Mouse (Mus musculus): ENCODE data around the gene Hrasls5. TPM values are rescaled to one million over a fixed set of nuclear protein-coding genes. Genes with fewer than 3 reads are reported as not detected.

The Hrasls5 gene
- polyA plus RNA-seq, 1 experiment from 2014 or later = not detected

- WGBS = 42% methylated on average over 5 of the region's 5 CpGs
- Histone ChIP-seq H3K27me3 (ENCODE audit: control insufficient read depth, insufficient read depth, low read length) (no peaks in the 10 kb centered on the region), H3K9me3 (replicated peaks; ENCODE audit: control insufficient read depth, low read length) (no peaks in the 10 kb centered on the region), H3K9ac (ENCODE audit: low read length) (no peak overlapping the region), H3K4me2 (ENCODE audit: low read depth, low read length) (no peak overlapping the region), H3K4me3 (ENCODE audit: low read length) (no peak overlapping the region), H3K36me3 (ENCODE audit: control insufficient read depth, insufficient read depth) (peaks cover 9% of the 10 kb centered on the region), H3K4me1 (ENCODE audit: control insufficient read depth, insufficient read depth, low read length) (peaks cover 22% of the 10 kb centered on the region), H3K27ac (ENCODE audit: low read length) (no peak overlapping the region)
- ATAC-seq (replicated peaks; ENCODE audit: extremely low read depth, insufficient read depth, low FRiP score) = no peak
Observed at GRCm38 (mm10) chr19:7581042-7581441, 31.3 kb upstream of the Hrasls5 start.

GRCm38 (mm10) chr19:7583101-7583500 is 29.2 kb upstream of the Hrasls5 start:
- Histone ChIP-seq H3K9ac (ENCODE audit: low read length) (no peak overlapping the region), H3K36me3 (ENCODE audit: control insufficient read depth, insufficient read depth) (peaks cover 12% of the 10 kb centered on the region), H3K9me3 (replicated peaks; ENCODE audit: control insufficient read depth, low read length) (0 out of 2 replicates have a peak, but pooled peaks cover under 1% of the 10 kb centered on the region), H3K27ac (ENCODE audit: low read length) (peak overlapping the region; percentile 8; the same call in 1 of the 2 replicates), H3K27me3 (ENCODE audit: control insufficient read depth, insufficient read depth, low read length) (no peaks in the 10 kb centered on the region), H3K4me1 (ENCODE audit: control insufficient read depth, insufficient read depth, low read length) (peaks cover 22% of the 10 kb centered on the region), H3K4me3 (ENCODE audit: low read length) (no peak overlapping the region), H3K4me2 (ENCODE audit: low read depth, low read length) (no peak overlapping the region)
- peak; percentile 51 for ATAC-seq (replicated peaks; ENCODE audit: extremely low read depth, insufficient read depth, low FRiP score)
- WGBS = 29% methylated on average over 7 of the region's 7 CpGs

GRCm38 (mm10) chr19:7583599-7583998 is 28.7 kb upstream of the Hrasls5 start:
- Histone ChIP-seq H3K27me3 (ENCODE audit: control insufficient read depth, insufficient read depth, low read length) (no peaks in the 10 kb centered on the region), H3K4me3 (ENCODE audit: low read length) (no peak overlapping the region), H3K27ac (ENCODE audit: low read length) (no peak overlapping the region), H3K4me1 (ENCODE audit: control insufficient read depth, insufficient read depth, low read length) (peaks cover 22% of the 10 kb centered on the region), H3K36me3 (ENCODE audit: control insufficient read depth, insufficient read depth) (peaks cover 14% of the 10 kb centered on the region), H3K9me3 (replicated peaks; ENCODE audit: control insufficient read depth, low read length) (0 out of 2 replicates have a peak, but pooled peaks cover 2% of the 10 kb centered on the region), H3K4me2 (ENCODE audit: low read depth, low read length) (no peak overlapping the region), H3K9ac (ENCODE audit: low read length) (no peak overlapping the region)
- ATAC-seq (replicated peaks; ENCODE audit: extremely low read depth, insufficient read depth, low FRiP score) = no peak
- 79% methylated on average over 3 of the region's 3 CpGs for WGBS

GRCm38 (mm10) chr19:7585279-7585678 is 27.1 kb upstream of the Hrasls5 start:
- no peak overlapping the region for H3K4me2 ChIP-seq (ENCODE audit: low read depth, low read length)
- ATAC-seq (replicated peaks; ENCODE audit: extremely low read depth, insufficient read depth, low FRiP score) = peak; percentile 25; the same call in 1 of the 2 replicates
- H3K4me3 ChIP-seq (ENCODE audit: low read length) = no peak overlapping the region
- no peak overlapping the region for H3K9ac ChIP-seq (ENCODE audit: low read length)
- H3K27me3 ChIP-seq (ENCODE audit: control insufficient read depth, insufficient read depth, low read length) = no peaks in the 10 kb centered on the region
- WGBS = 75% methylated on average over 8 of the region's 8 CpGs
- H3K27ac ChIP-seq (ENCODE audit: low read length) = peak overlapping the region; percentile 69
- H3K36me3 ChIP-seq (ENCODE audit: control insufficient read depth, insufficient read depth) = peaks cover 8% of the 10 kb centered on the region
- 0 out of 2 replicates have a peak, but pooled peaks cover 4% of the 10 kb centered on the region for H3K9me3 ChIP-seq (replicated peaks; ENCODE audit: control insufficient read depth, low read length)
- H3K4me1 ChIP-seq (ENCODE audit: control insufficient read depth, insufficient read depth, low read length) = peaks cover 24% of the 10 kb centered on the region

GRCm38 (mm10) chr19:7585764-7586163 is 26.6 kb upstream of the Hrasls5 start:
- Histone ChIP-seq H3K4me3 (ENCODE audit: low read length) (no peak overlapping the region), H3K4me1 (ENCODE audit: control insufficient read depth, insufficient read depth, low read length) (peaks cover 22% of the 10 kb centered on the region), H3K9ac (ENCODE audit: low read length) (no peak overlapping the region), H3K36me3 (ENCODE audit: control insufficient read depth, insufficient read depth) (peaks cover 8% of the 10 kb centered on the region), H3K4me2 (ENCODE audit: low read depth, low read length) (no peak overlapping the region), H3K9me3 (replicated peaks; ENCODE audit: control insufficient read depth, low read length) (0 out of 2 replicates have a peak, but pooled peaks cover 5% of the 10 kb centered on the region), H3K27me3 (ENCODE audit: control insufficient read depth, insufficient read depth, low read length) (no peaks in the 10 kb centered on the region), H3K27ac (ENCODE audit: low read length) (peak overlapping the region; percentile 69)
- ATAC-seq (replicated peaks; ENCODE audit: extremely low read depth, insufficient read depth, low FRiP score) = no peak
- 59% methylated on average over 6 of the region's 6 CpGs for WGBS

GRCm38 (mm10) chr19:7590795-7591194 is 21.5 kb upstream of the Hrasls5 start:
- Histone ChIP-seq H3K36me3 (ENCODE audit: control insufficient read depth, insufficient read depth) (peaks cover 6% of the 10 kb centered on the region), H3K9ac (ENCODE audit: low read length) (no peak overlapping the region), H3K27ac (ENCODE audit: low read length) (no peak overlapping the region), H3K4me2 (ENCODE audit: low read depth, low read length) (no peak overlapping the region), H3K4me1 (ENCODE audit: control insufficient read depth, insufficient read depth, low read length) (peaks cover 7% of the 10 kb centered on the region), H3K4me3 (ENCODE audit: low read length) (no peak overlapping the region), H3K9me3 (replicated peaks; ENCODE audit: control insufficient read depth, low read length) (0 out of 2 replicates have a peak, but pooled peaks cover 5% of the 10 kb centered on the region), H3K27me3 (ENCODE audit: control insufficient read depth, insufficient read depth, low read length) (no peaks in the 10 kb centered on the region)
- ATAC-seq (replicated peaks; ENCODE audit: extremely low read depth, insufficient read depth, low FRiP score) = no peak

GRCm38 (mm10) chr19:7592018-7592417 is 20.3 kb upstream of the Hrasls5 start:
- H3K27ac ChIP-seq (ENCODE audit: low read length) = peak overlapping the region; percentile 66
- H3K9me3 ChIP-seq (replicated peaks; ENCODE audit: control insufficient read depth, low read length) = 0 out of 2 replicates have a peak, but pooled peaks cover 5% of the 10 kb centered on the region
- no peak overlapping the region for H3K4me3 ChIP-seq (ENCODE audit: low read length)
- 21% methylated on average over 3 of the region's 3 CpGs for WGBS
- H3K27me3 ChIP-seq (ENCODE audit: control insufficient read depth, insufficient read depth, low read length) = no peaks in the 10 kb centered on the region
- peak; percentile 72 for ATAC-seq (replicated peaks; ENCODE audit: extremely low read depth, insufficient read depth, low FRiP score)
- H3K9ac ChIP-seq (ENCODE audit: low read length) = no peak overlapping the region
- peaks cover 6% of the 10 kb centered on the region for H3K4me1 ChIP-seq (ENCODE audit: control insufficient read depth, insufficient read depth, low read length)
- H3K36me3 ChIP-seq (ENCODE audit: control insufficient read depth, insufficient read depth) = peaks cover 2% of the 10 kb centered on the region; the same call in 1 of the 2 replicates
- no peak overlapping the region for H3K4me2 ChIP-seq (ENCODE audit: low read depth, low read length)

GRCm38 (mm10) chr19:7595534-7595933 is 16.8 kb upstream of the Hrasls5 start:
- Histone ChIP-seq H3K9me3 (replicated peaks; ENCODE audit: control insufficient read depth, low read length) (no peaks in the 10 kb centered on the region), H3K27me3 (ENCODE audit: control insufficient read depth, insufficient read depth, low read length) (no peaks in the 10 kb centered on the region), H3K4me1 (ENCODE audit: control insufficient read depth, insufficient read depth, low read length) (peaks cover 4% of the 10 kb centered on the region), H3K36me3 (ENCODE audit: control insufficient read depth, insufficient read depth) (no peaks in the 10 kb centered on the region), H3K4me3 (ENCODE audit: low read length) (no peak overlapping the region), H3K27ac (ENCODE audit: low read length) (no peak overlapping the region), H3K9ac (ENCODE audit: low read length) (no peak overlapping the region), H3K4me2 (ENCODE audit: low read depth, low read length) (no peak overlapping the region)
- no peak for ATAC-seq (replicated peaks; ENCODE audit: extremely low read depth, insufficient read depth, low FRiP score)
- 7% methylated on average over 2 of the region's 2 CpGs for WGBS

GRCm38 (mm10) chr19:7598481-7598880 is 13.9 kb upstream of the Hrasls5 start:
- Histone ChIP-seq H3K27ac (ENCODE audit: low read length) (no peak overlapping the region), H3K9me3 (replicated peaks; ENCODE audit: control insufficient read depth, low read length) (no peaks in the 10 kb centered on the region), H3K4me2 (ENCODE audit: low read depth, low read length) (no peak overlapping the region), H3K9ac (ENCODE audit: low read length) (no peak overlapping the region), H3K36me3 (ENCODE audit: control insufficient read depth, insufficient read depth) (no peaks in the 10 kb centered on the region), H3K4me3 (ENCODE audit: low read length) (no peak overlapping the region), H3K4me1 (ENCODE audit: control insufficient read depth, insufficient read depth, low read length) (no peaks in the 10 kb centered on the region), H3K27me3 (ENCODE audit: control insufficient read depth, insufficient read depth, low read length) (no peaks in the 10 kb centered on the region)
- ATAC-seq (replicated peaks; ENCODE audit: extremely low read depth, insufficient read depth, low FRiP score) = no peak
- WGBS = 54% methylated on average over 4 of the region's 4 CpGs

Measured in heart, embryonic 16.5 days (tissue).